Mouse (Mus musculus) adrenal gland, postnatal 10 days (tissue): Measurements from ENCODE around the gene Olfr160. TPM values are rescaled to one million over a fixed set of nuclear protein-coding genes. Genes with fewer than 3 reads are reported as not detected.

Experiments
- total RNA-seq, 2 experiments: library from RNA; stranded (reverse); gene quantifications; 2 replicates each; pipeline ENCODE4 v1.2.3; 2021

Olfr160 gene
- total RNA-seq, 2 experiments from 2014 or later: not detected

Other genes with a start within 250 kb of the Olfr160 start
- gene Msantd2, start 226.9 kb downstream of the Olfr160 start, total RNA-seq: 10 to 100 TPM; 14.7 to 22.5 TPM
- gene Esam, start 188.2 kb downstream of the Olfr160 start, total RNA-seq: 10 to 100 TPM; 79.7 to 80.2 TPM
- gene Vsig2, start 177.0 kb downstream of the Olfr160 start, total RNA-seq: 1 to 10 TPM; 5.6 to 9.0 TPM
- 1 to 10 TPM; 4.2 to 5.4 TPM for gene Nrgn, start 163.3 kb downstream of the Olfr160 start, total RNA-seq
- 10 to 100 TPM; 13.7 to 14.5 TPM for gene Siae, start 160.6 kb downstream of the Olfr160 start, total RNA-seq
- gene Spa17, start 102.5 kb downstream of the Olfr160 start, total RNA-seq: 1 to 10 TPM; 3.5 to 3.7 TPM
- 10 to 100 TPM; 81.4 to 88.9 TPM for gene Tbrg1, start 58.9 kb downstream of the Olfr160 start, total RNA-seq
- gene Panx3, start 47.0 kb downstream of the Olfr160 start, total RNA-seq: under 1 TPM in 1 of 2 experiments, not detected in 1; 0.99 TPM
- not detected for gene Olfr874, start 28.9 kb upstream of the Olfr160 start, total RNA-seq
- not detected for gene Olfr875, start 55.6 kb upstream of the Olfr160 start, total RNA-seq
- not detected for gene Olfr876, start 86.8 kb upstream of the Olfr160 start, total RNA-seq
- not detected for gene Olfr877, start 138.0 kb upstream of the Olfr160 start, total RNA-seq
- gene Olfr145, start 180.5 kb upstream of the Olfr160 start, total RNA-seq: not detected
- not detected for gene Olfr878, start 201.6 kb upstream of the Olfr160 start, total RNA-seq